ENCODE assay signal across 23 mouse cellular contexts in the genomic region with DNA sequence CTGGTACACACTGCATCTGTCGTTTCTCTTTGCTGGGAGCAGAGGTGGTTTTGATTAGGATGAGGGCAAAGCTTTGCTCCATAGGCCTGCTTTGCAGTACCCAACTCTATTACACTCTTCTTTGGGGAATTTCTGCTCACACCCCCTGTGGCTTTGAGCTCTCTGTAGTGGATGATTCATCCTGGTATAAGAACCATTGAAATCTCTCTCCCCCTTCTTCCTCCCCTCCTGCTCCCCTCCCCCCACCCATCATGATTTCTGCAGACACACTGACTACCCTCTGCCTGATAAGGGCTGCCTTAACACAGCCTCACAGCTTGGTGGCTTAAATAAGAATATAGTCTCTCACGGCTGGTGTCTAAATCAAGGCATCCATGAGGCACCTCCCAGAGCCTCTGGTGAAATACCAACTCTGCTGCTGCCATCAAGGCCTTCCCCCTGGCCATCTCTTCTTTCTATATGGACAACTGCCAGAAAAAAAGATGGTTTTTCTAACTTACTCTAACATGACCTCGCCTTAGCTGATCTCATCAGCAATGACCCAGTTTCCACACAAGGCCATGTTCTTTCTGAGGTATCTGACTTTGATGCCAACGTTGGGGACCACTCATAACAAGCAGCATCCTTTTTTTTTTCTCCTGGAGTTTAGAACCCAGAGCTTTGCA.
DNase-seq lines count a peak whose midpoint lies in the region; ATAC-seq and TF ChIP-seq lines count a peak whose summit lies in the region.
"Had no signal": no experiment of that assay in that cellular context is flagged by ENCODE, and none has a peak within 500 bp of the region (broad histone marks: within the 10 kb centered on the region; RNA-seq: fewer than 3 reads in every experiment).

No protein-coding gene starts in this region.

- 50% methylated on average over 4 of the region's 4 CpGs for WGBS in lung, postnatal 0 days

- TF ChIP-seq CTCF in lung, postnatal 0 days (IDR thresholded peaks at IDR 0.05) = no peak

- DNase-seq in lung, postnatal 0 days (ENCODE audit: low spot score) = peak; percentile 15
- DNase-seq in lung, postnatal 25 days (ENCODE audit: low spot score) = no peak
- peak; percentile 63 for DNase-seq in Muller cell, postnatal 12 days (ENCODE audit: inconsistent ontology term)
- DNase-seq in adrenal gland, postnatal 14 days = peak; percentile 26
- DNase-seq in ovary, postnatal 10 days (ENCODE audit: low spot score) = no peak
- DNase-seq in cerebellum, adult 8-10 months = no peak
- DNase-seq in testis, postnatal 10 days (ENCODE audit: low spot score) = no peak
- DNase-seq: cerebellum, adult 11 months; cerebellum, postnatal 36 days; gastrocnemius, postnatal 10 days; heart, adult 18-20 months; heart, postnatal 4 days; liver, postnatal 0 days; lung, postnatal 14 days; right cerebral cortex, adult 18-20 months had no signal

- H3K27me3 ChIP-seq in lung, postnatal 0 days (replicated peaks; ENCODE audit: insufficient read depth, low read length) = no peaks in the 10 kb centered on the region
- H3K27me3 ChIP-seq: forebrain, embryonic 13.5 days; hindbrain, embryonic 15.5 days; kidney, embryonic 15.5 days; neural tube, embryonic 12.5 days had no signal

- H3K4me3 ChIP-seq in lung, postnatal 0 days (ENCODE audit: low read depth, low read length) = no peak overlapping the region
- H3K4me3 ChIP-seq: erythroblast, embryonic 14.5 days; forebrain, embryonic 13.5 days; hindbrain, embryonic 15.5 days; kidney, embryonic 15.5 days; limb, embryonic 10.5 days; neural tube, embryonic 12.5 days had no signal

- H3K4me2 ChIP-seq in lung, postnatal 0 days (replicated peaks; ENCODE audit: low read depth, low read length) = no peak overlapping the region
- H3K4me2 ChIP-seq: forebrain, embryonic 13.5 days; hindbrain, embryonic 15.5 days; kidney, embryonic 15.5 days; neural tube, embryonic 12.5 days had no signal

- no peak for TF ChIP-seq EP300 in lung, postnatal 0 days (IDR thresholded peaks at IDR 0.05)

- H3K9me3 ChIP-seq in lung, postnatal 0 days (ENCODE audit: low read length) = no peaks in the 10 kb centered on the region
- H3K9me3 ChIP-seq: forebrain, embryonic 13.5 days; G1E; hindbrain, embryonic 15.5 days; kidney, embryonic 15.5 days; limb, embryonic 10.5 days; neural tube, embryonic 12.5 days had no signal

- ATAC-seq in lung, postnatal 0 days = no peak
- ATAC-seq: intestine, embryonic 16.5 days; liver, postnatal 0 days had no signal

- H3K27ac ChIP-seq in lung, postnatal 0 days (ENCODE audit: low read length) = no peak overlapping the region
- H3K27ac ChIP-seq: forebrain, embryonic 13.5 days; hindbrain, embryonic 15.5 days; kidney, embryonic 15.5 days; neural tube, embryonic 12.5 days had no signal

- no peaks in the 10 kb centered on the region for H3K36me3 ChIP-seq in lung, postnatal 0 days (ENCODE audit: insufficient read depth, low read length)
- H3K36me3 ChIP-seq: G1E; hindbrain, embryonic 15.5 days; kidney, embryonic 15.5 days; limb, embryonic 10.5 days; neural tube, embryonic 12.5 days had no signal

- peaks cover 11% of the 10 kb centered on the region; the same call in 1 of the 2 replicates for H3K4me1 ChIP-seq in lung, postnatal 0 days (ENCODE audit: insufficient read depth, low read depth, low read length)

- no peak overlapping the region for H3K9ac ChIP-seq in lung, postnatal 0 days (replicated peaks; ENCODE audit: low read depth)
- H3K9ac ChIP-seq: forebrain, embryonic 13.5 days; hindbrain, embryonic 15.5 days; kidney, embryonic 15.5 days; liver, postnatal 0 days; neural tube, embryonic 12.5 days had no signal

Comparison
In these comparisons a context has a peak if more than half of its experiments do, and no peak if none do; other contexts are left out.
1. DNase-seq: peak in lung, postnatal 0 days (single experiment), Muller cell, postnatal 12 days (single experiment) and adrenal gland, postnatal 14 days (single experiment); none in lung, postnatal 25 days (single experiment), ovary, postnatal 10 days (single experiment), cerebellum, adult 8-10 months (single experiment) and testis, postnatal 10 days (single experiment).